Mouse (Mus musculus): ENCODE measurements at regions not wholly inside any gene's neighbourhood (a gene's known extent, or its start where the extent isn't known, plus 50 kb on each side); places are given as distances from the start of the nearest gene placed in this dataset.

DNA sequence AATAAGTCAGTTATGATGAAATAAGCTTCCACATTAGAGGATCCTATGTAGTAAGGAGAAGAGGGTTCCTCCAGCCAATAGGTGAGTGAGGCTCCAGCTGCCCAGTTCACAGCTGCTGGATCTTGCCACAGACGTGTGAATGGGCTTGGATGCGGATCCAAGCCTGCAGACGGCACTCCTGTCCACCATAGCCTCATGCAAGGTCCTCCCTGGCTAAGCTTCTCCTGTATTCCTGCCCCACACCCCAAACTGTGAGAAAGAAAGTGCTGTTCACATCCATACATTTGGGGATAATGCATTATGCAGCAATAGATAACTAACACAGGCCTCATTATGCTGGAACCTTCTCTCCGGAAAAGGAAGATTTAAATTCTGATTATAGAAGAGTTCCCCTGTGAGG lies 116.9 kb downstream of the Sec31a start:
- TF ChIP-seq EP300 (optimal IDR thresholded peaks at IDR 0.05) = no peak
- TF ChIP-seq CTCF (IDR thresholded peaks at IDR 0.05; ENCODE audit: low read depth) = no peak

Data from stomach, postnatal 0 days (tissue).